Mouse (Mus musculus) neural tube, embryonic 12.5 days (tissue): ENCODE results near the gene Immt. TPM values are rescaled to one million over a fixed set of nuclear protein-coding genes. Genes with fewer than 3 reads are reported as not detected.

Experiments
- polyA plus RNA-seq: library from polyadenylated mRNA; unstranded; fragments of >200 nt; fragmentation: Nextera tagmentation; extraction: Ambion mirVana; gene quantifications from 2 replicates; pipeline ENCODE4 v1.2.1, GENCODE M21; 2016

Gene Immt
- polyA plus RNA-seq, 1 experiment from 2014 or later: 162 TPM

Other genes starting within 250 kb of the Immt start
- 77.8 and 79.6 TPM in 2 replicates for gene Kdm3a, start 198.3 kb upstream of the Immt start, polyA plus RNA-seq
- 141 and 158 TPM in 2 replicates for gene Reep1, start 123.8 kb upstream of the Immt start, polyA plus RNA-seq
- 46.3 and 48.6 TPM in 2 replicates for gene Mrpl35, start 4.4 kb upstream of the Immt start, polyA plus RNA-seq
- 98.1 and 112 TPM in 2 replicates for gene Ptcd3, start 77.4 kb downstream of the Immt start, polyA plus RNA-seq
- 26.7 and 28.9 TPM in 2 replicates for gene Polr1a, start 77.7 kb downstream of the Immt start, polyA plus RNA-seq